25 mouse cellular contexts compared by ENCODE assay signal in genomic region chr6:52235866-52236265, GRCm38 (mm10). TPM values are rescaled to one million over a fixed set of nuclear protein-coding genes. Genes with fewer than 3 reads are reported as not detected.
A peak's percentile ranks its signal among the peaks of the same experiment; 100 is the strongest.
DNase-seq lines count a peak whose midpoint lies in the region; ATAC-seq lines count a peak whose summit lies in the region.
"Had no signal": no experiment of that assay in that cellular context is flagged by ENCODE, and none has a peak within 500 bp of the region (broad histone marks: within the 10 kb centered on the region; RNA-seq: fewer than 3 reads in every experiment).

No protein-coding gene starts in this region.

- peaks cover 100% of the 10 kb centered on the region for H3K27me3 ChIP-seq in intestine, embryonic 14.5 days (replicated peaks; ENCODE audit: control insufficient read depth, insufficient read depth, low read length)
- H3K27me3 ChIP-seq in intestine, embryonic 16.5 days (replicated peaks; ENCODE audit: control insufficient read depth, insufficient read depth, low read length), result peaks cover 78% of the 10 kb centered on the region
- no peaks in the 10 kb centered on the region for H3K27me3 ChIP-seq in limb, embryonic 11.5 days (ENCODE audit: control insufficient read depth, insufficient read depth, low read length)
- H3K27me3 ChIP-seq in neural tube, embryonic 14.5 days (ENCODE audit: control insufficient read depth, insufficient read depth, low read length), result no peaks in the 10 kb centered on the region
- H3K27me3 ChIP-seq: Patski had no signal

- H3K27ac ChIP-seq in intestine, embryonic 14.5 days (ENCODE audit: low read depth), result no peak overlapping the region
- no peak overlapping the region for H3K27ac ChIP-seq in intestine, embryonic 16.5 days (ENCODE audit: low read length)
- H3K27ac ChIP-seq in limb, embryonic 11.5 days (replicated peaks; ENCODE audit: low read depth, low read length), result peak overlapping the region; percentile 99
- H3K27ac ChIP-seq in neural tube, embryonic 14.5 days (ENCODE audit: low read depth, low read length), result 0 out of 2 replicates have a peak overlapping the region, but pooled peaks have one; percentile 36
- H3K27ac ChIP-seq: embryonic facial prominence, embryonic 13.5 days; hindbrain, embryonic 15.5 days had no signal

- 0 out of 2 replicates have a peak overlapping the region, but pooled peaks have one; percentile 4 for H3K4me3 ChIP-seq in intestine, embryonic 14.5 days (ENCODE audit: low read depth, low read length)
- no peak overlapping the region for H3K4me3 ChIP-seq in intestine, embryonic 16.5 days (ENCODE audit: low read length)
- peak overlapping the region; percentile 99 for H3K4me3 ChIP-seq in limb, embryonic 11.5 days (ENCODE audit: low read depth, low read length)
- H3K4me3 ChIP-seq in neural tube, embryonic 14.5 days (ENCODE audit: low read depth, low read length), result peak overlapping the region; percentile 57
- H3K4me3 ChIP-seq: embryonic facial prominence, embryonic 13.5 days; heart, embryonic 12.5 days; hindbrain, embryonic 15.5 days had no signal

- H3K4me1 ChIP-seq in intestine, embryonic 14.5 days (replicated peaks; ENCODE audit: control insufficient read depth, insufficient read depth, low read length), result no peaks in the 10 kb centered on the region
- peaks cover 2% of the 10 kb centered on the region; the same call in 1 of the 2 replicates for H3K4me1 ChIP-seq in intestine, embryonic 16.5 days (ENCODE audit: control insufficient read depth, insufficient read depth, low read length)
- H3K4me1 ChIP-seq in limb, embryonic 11.5 days (ENCODE audit: control insufficient read depth, insufficient read depth, low read length), result no peaks in the 10 kb centered on the region; the same call in 1 of the 2 replicates
- H3K4me1 ChIP-seq in neural tube, embryonic 14.5 days (ENCODE audit: control insufficient read depth, insufficient read depth, low read length), result peaks cover 3% of the 10 kb centered on the region; the same call in 1 of the 2 replicates
- H3K4me1 ChIP-seq: hindbrain, embryonic 15.5 days had no signal

- no peak for ATAC-seq in intestine, embryonic 14.5 days (replicated peaks; ENCODE audit: low FRiP score, low TSS enrichment, low read depth)
- no peak for ATAC-seq in intestine, embryonic 16.5 days
- no peak for ATAC-seq in limb, embryonic 11.5 days (ENCODE audit: insufficient number of reproducible peaks, low FRiP score, low TSS enrichment, low read depth)
- no peak for ATAC-seq in neural tube, embryonic 14.5 days (ENCODE audit: low read depth)
- ATAC-seq: liver, postnatal 0 days; midbrain, embryonic 16.5 days; Patski had no signal

- WGBS in intestine, embryonic 14.5 days, result 21% methylated on average over 6 of the region's 6 CpGs
- WGBS in intestine, embryonic 16.5 days, result 33% methylated on average over 6 of the region's 6 CpGs
- 9% methylated on average over 6 of the region's 6 CpGs for WGBS in limb, embryonic 11.5 days
- 30% methylated on average over 6 of the region's 6 CpGs for WGBS in neural tube, embryonic 14.5 days

- H3K9me3 ChIP-seq in intestine, embryonic 14.5 days (ENCODE audit: control insufficient read depth, low read length), result no peaks in the 10 kb centered on the region
- no peaks in the 10 kb centered on the region for H3K9me3 ChIP-seq in intestine, embryonic 16.5 days (ENCODE audit: control insufficient read depth, low read length)
- no peaks in the 10 kb centered on the region for H3K9me3 ChIP-seq in limb, embryonic 11.5 days (ENCODE audit: control insufficient read depth, low read length)
- no peaks in the 10 kb centered on the region for H3K9me3 ChIP-seq in neural tube, embryonic 14.5 days (ENCODE audit: control insufficient read depth, low read length)
- H3K9me3 ChIP-seq: embryonic facial prominence, embryonic 13.5 days; heart, embryonic 12.5 days; hindbrain, embryonic 15.5 days had no signal

- no peak overlapping the region; the same call in 1 of the 2 replicates for H3K9ac ChIP-seq in intestine, embryonic 14.5 days (ENCODE audit: low read length)
- H3K9ac ChIP-seq in intestine, embryonic 16.5 days (ENCODE audit: low read depth, low read length), result no peak overlapping the region
- H3K9ac ChIP-seq in limb, embryonic 11.5 days (ENCODE audit: low read length), result peak overlapping the region; percentile 100
- H3K9ac ChIP-seq in neural tube, embryonic 14.5 days (replicated peaks; ENCODE audit: low read depth, low read length), result peak overlapping the region; percentile 92; the same call in 1 of the 2 replicates
- H3K9ac ChIP-seq: embryonic facial prominence, embryonic 13.5 days; heart, embryonic 12.5 days; hindbrain, embryonic 15.5 days; liver, postnatal 0 days had no signal

- no peaks in the 10 kb centered on the region for H3K36me3 ChIP-seq in intestine, embryonic 14.5 days (ENCODE audit: control insufficient read depth, insufficient read depth, low read length)
- no peaks in the 10 kb centered on the region for H3K36me3 ChIP-seq in intestine, embryonic 16.5 days (ENCODE audit: control insufficient read depth, insufficient read depth, low read length)
- peaks cover 2% of the 10 kb centered on the region; the same call in 1 of the 2 replicates for H3K36me3 ChIP-seq in limb, embryonic 11.5 days (ENCODE audit: control insufficient read depth, insufficient read depth, low read length)
- H3K36me3 ChIP-seq in neural tube, embryonic 14.5 days (ENCODE audit: control insufficient read depth, insufficient read depth, low read length), result no peaks in the 10 kb centered on the region
- H3K36me3 ChIP-seq: embryonic facial prominence, embryonic 13.5 days; heart, embryonic 12.5 days; hindbrain, embryonic 15.5 days had no signal

- DNase-seq in intestine, embryonic 14.5 days (ENCODE audit: low spot score), result no peak
- DNase-seq in testis, postnatal 10 days (ENCODE audit: low spot score), result peak; percentile 31
- DNase-seq in testis, postnatal 14 days (ENCODE audit: low spot score), result no peak
- DNase-seq in limb, embryonic 11.5 days (ENCODE audit: low spot score), result peak; percentile 58
- DNase-seq in layer of hippocampus, postnatal 36 days, result no peak
- DNase-seq in right cerebral cortex, adult 18-20 months, result no peak
- DNase-seq: adrenal gland, postnatal 36 days; cerebellum, adult 9-10 months; gastrocnemius, postnatal 14 days; left cerebral cortex, postnatal 4 days; liver, postnatal 0 days; lung, postnatal 14 days had no signal

- H3K4me2 ChIP-seq in intestine, embryonic 14.5 days (ENCODE audit: low read length), result peak overlapping the region; percentile 32
- H3K4me2 ChIP-seq in intestine, embryonic 16.5 days (ENCODE audit: low read depth, low read length), result no peak overlapping the region
- H3K4me2 ChIP-seq in limb, embryonic 11.5 days (ENCODE audit: low read depth, severe bottlenecking), result peak overlapping the region; percentile 75
- peak overlapping the region; percentile 90 for H3K4me2 ChIP-seq in neural tube, embryonic 14.5 days (ENCODE audit: low read depth, low read length)
- H3K4me2 ChIP-seq: embryonic facial prominence, embryonic 13.5 days; heart, embryonic 12.5 days; hindbrain, embryonic 15.5 days had no signal

RNA-seq across cellular contexts. Expression of gene Hoxa10, which starts 4.8 kb away (rescaled TPM):
- 15.6 and 20.4 TPM in 2 replicates for polyA plus RNA-seq in intestine, embryonic 14.5 days (2014; fragmentation: Nextera tagmentation; extraction: Ambion mirVana)
- polyA plus RNA-seq in intestine, embryonic 16.5 days (2015; fragmentation: Nextera tagmentation; extraction: Ambion mirVana), result 8.6 and 10.0 TPM in 2 replicates
- 274 and 278 TPM in 2 replicates for polyA plus RNA-seq in limb, embryonic 11.5 days (2014; fragmentation: Nextera tagmentation; extraction: Ambion mirVana)
- 50.5 and 79.4 TPM in 2 replicates for polyA plus RNA-seq in neural tube, embryonic 14.5 days (2014; fragmentation: Nextera tagmentation; extraction: Ambion mirVana)
- not detected for total RNA-seq in layer of hippocampus, postnatal 36 days (2021)
- total RNA-seq: heart, postnatal 25 days; left cerebral cortex, adult 18-20 months; left cerebral cortex, postnatal 4 days; megakaryocyte-erythroid progenitor cell, adult 5-6 weeks; neutrophil, adult 5-6 weeks had no signal
- polyA plus RNA-seq: cortical plate, adult 2 months; liver, postnatal 0 days; midbrain, embryonic 16.5 days had no signal

RNA-seq across cellular contexts. Expression of gene Hoxa9, which starts 5.0 kb away (rescaled TPM):
- polyA plus RNA-seq in intestine, embryonic 14.5 days (2014; fragmentation: Nextera tagmentation; extraction: Ambion mirVana), result 4.2 and 7.1 TPM in 2 replicates
- polyA plus RNA-seq in intestine, embryonic 16.5 days (2015; fragmentation: Nextera tagmentation; extraction: Ambion mirVana), result 3.0 and 3.2 TPM in 2 replicates
- polyA plus RNA-seq in limb, embryonic 11.5 days (2014; fragmentation: Nextera tagmentation; extraction: Ambion mirVana), result 86.7 and 90.5 TPM in 2 replicates
- polyA plus RNA-seq in neural tube, embryonic 14.5 days (2014; fragmentation: Nextera tagmentation; extraction: Ambion mirVana), result 122 and 151 TPM in 2 replicates
- not detected for total RNA-seq in layer of hippocampus, postnatal 36 days (2021)
- total RNA-seq: heart, postnatal 25 days; left cerebral cortex, adult 18-20 months; left cerebral cortex, postnatal 4 days; neutrophil, adult 5-6 weeks had no signal
- polyA plus RNA-seq: cortical plate, adult 2 months; embryonic facial prominence, embryonic 13.5 days; midbrain, embryonic 16.5 days had no signal

RNA-seq across cellular contexts. Expression of gene Hoxa11, which starts 9.7 kb away (rescaled TPM):
- 2.0 and 2.6 TPM in 2 replicates for polyA plus RNA-seq in intestine, embryonic 14.5 days (2014; fragmentation: Nextera tagmentation; extraction: Ambion mirVana)
- 1.4 and 1.9 TPM in 2 replicates for polyA plus RNA-seq in intestine, embryonic 16.5 days (2015; fragmentation: Nextera tagmentation; extraction: Ambion mirVana)
- 66.3 and 78.0 TPM in 2 replicates for polyA plus RNA-seq in limb, embryonic 11.5 days (2014; fragmentation: Nextera tagmentation; extraction: Ambion mirVana)
- 0.09 TPM in 1 of 2 replicates, not detected in the other for polyA plus RNA-seq in neural tube, embryonic 14.5 days (2014; fragmentation: Nextera tagmentation; extraction: Ambion mirVana)
- total RNA-seq in layer of hippocampus, postnatal 36 days (2021), result not detected
- total RNA-seq: adrenal gland, postnatal 36 days; heart, postnatal 25 days; left cerebral cortex, adult 18-20 months; left cerebral cortex, postnatal 4 days; megakaryocyte-erythroid progenitor cell, adult 5-6 weeks; neutrophil, adult 5-6 weeks had no signal
- polyA plus RNA-seq: cortical plate, adult 2 months; embryonic facial prominence, embryonic 13.5 days; heart, embryonic 12.5 days; hindbrain, embryonic 15.5 days; liver, postnatal 0 days; midbrain, embryonic 16.5 days; thymus, postnatal 0 days had no signal

RNA-seq across cellular contexts. Expression of gene Hoxa7, which starts 14.2 kb away (rescaled TPM):
- 9.2 and 10.1 TPM in 2 replicates for polyA plus RNA-seq in intestine, embryonic 14.5 days (2014; fragmentation: Nextera tagmentation; extraction: Ambion mirVana)
- polyA plus RNA-seq in intestine, embryonic 16.5 days (2015; fragmentation: Nextera tagmentation; extraction: Ambion mirVana), result 6.0 and 8.2 TPM in 2 replicates
- 14.7 and 16.2 TPM in 2 replicates for polyA plus RNA-seq in limb, embryonic 11.5 days (2014; fragmentation: Nextera tagmentation; extraction: Ambion mirVana)
- 90.8 and 110 TPM in 2 replicates for polyA plus RNA-seq in neural tube, embryonic 14.5 days (2014; fragmentation: Nextera tagmentation; extraction: Ambion mirVana)
- total RNA-seq in layer of hippocampus, postnatal 36 days (2021), result not detected
- total RNA-seq: left cerebral cortex, adult 18-20 months; left cerebral cortex, postnatal 4 days; neutrophil, adult 5-6 weeks had no signal
- polyA plus RNA-seq: cortical plate, adult 2 months; embryonic facial prominence, embryonic 13.5 days; heart, embryonic 12.5 days; midbrain, embryonic 16.5 days had no signal

RNA-seq across cellular contexts. Expression of gene Gm28308, which starts 22.7 kb away (rescaled TPM):
- polyA plus RNA-seq in intestine, embryonic 14.5 days (2014; fragmentation: Nextera tagmentation; extraction: Ambion mirVana), result not detected in 2 replicates
- not detected in 2 replicates for polyA plus RNA-seq in intestine, embryonic 16.5 days (2015; fragmentation: Nextera tagmentation; extraction: Ambion mirVana)
- polyA plus RNA-seq in limb, embryonic 11.5 days (2014; fragmentation: Nextera tagmentation; extraction: Ambion mirVana), result 1.1 and 1.3 TPM in 2 replicates
- polyA plus RNA-seq in neural tube, embryonic 14.5 days (2014; fragmentation: Nextera tagmentation; extraction: Ambion mirVana), result 4.2 TPM in 1 of 2 replicates, not detected in the other
- not detected for total RNA-seq in layer of hippocampus, postnatal 36 days (2021)
- total RNA-seq: heart, postnatal 25 days; left cerebral cortex, adult 18-20 months; left cerebral cortex, postnatal 4 days; megakaryocyte-erythroid progenitor cell, adult 5-6 weeks; neutrophil, adult 5-6 weeks had no signal
- polyA plus RNA-seq: cortical plate, adult 2 months; embryonic facial prominence, embryonic 13.5 days; heart, embryonic 12.5 days; hindbrain, embryonic 15.5 days; liver, postnatal 0 days; midbrain, embryonic 16.5 days; thymus, postnatal 0 days had no signal

Comparison
In these comparisons a context has a peak if more than half of its experiments do, and no peak if none do; other contexts are left out.
1. DNase-seq: peak in testis, postnatal 10 days (single experiment) and limb, embryonic 11.5 days (single experiment); none in intestine, embryonic 14.5 days (single experiment), testis, postnatal 14 days (single experiment), layer of hippocampus, postnatal 36 days (0 of 2) and right cerebral cortex, adult 18-20 months (single experiment).
2. H3K27ac ChIP-seq: peak in limb, embryonic 11.5 days (single experiment) and neural tube, embryonic 14.5 days (single experiment); none in intestine, embryonic 14.5 days (single experiment) and intestine, embryonic 16.5 days (single experiment).
3. H3K9ac ChIP-seq: peak in limb, embryonic 11.5 days (single experiment) and neural tube, embryonic 14.5 days (single experiment); none in intestine, embryonic 14.5 days (single experiment) and intestine, embryonic 16.5 days (single experiment).
4. RNA of gene Hoxa9, which starts 5.0 kb away (polyA plus RNA-seq): 122 to 151 TPM in neural tube, embryonic 14.5 days and 86.7 to 90.5 TPM in limb, embryonic 11.5 days; 4.2 to 7.1 TPM in intestine, embryonic 14.5 days and 3.0 to 3.2 TPM in intestine, embryonic 16.5 days; every median in the first group is over 10 times any median in the second.
5. RNA of gene Hoxa11, which starts 9.7 kb away (polyA plus RNA-seq): 66.3 to 78.0 TPM in limb, embryonic 11.5 days; 2.0 to 2.6 TPM in intestine, embryonic 14.5 days, 1.4 to 1.9 TPM in intestine, embryonic 16.5 days and 0.09 TPM in neural tube, embryonic 14.5 days; every median in the first group is over 10 times any median in the second.